Mouse (Mus musculus): ENCODE measurements at regions not wholly inside any gene's neighbourhood (a gene's known extent, or its start where the extent isn't known, plus 50 kb on each side); places are given as distances from the start of the nearest gene placed in this dataset.

DNA sequence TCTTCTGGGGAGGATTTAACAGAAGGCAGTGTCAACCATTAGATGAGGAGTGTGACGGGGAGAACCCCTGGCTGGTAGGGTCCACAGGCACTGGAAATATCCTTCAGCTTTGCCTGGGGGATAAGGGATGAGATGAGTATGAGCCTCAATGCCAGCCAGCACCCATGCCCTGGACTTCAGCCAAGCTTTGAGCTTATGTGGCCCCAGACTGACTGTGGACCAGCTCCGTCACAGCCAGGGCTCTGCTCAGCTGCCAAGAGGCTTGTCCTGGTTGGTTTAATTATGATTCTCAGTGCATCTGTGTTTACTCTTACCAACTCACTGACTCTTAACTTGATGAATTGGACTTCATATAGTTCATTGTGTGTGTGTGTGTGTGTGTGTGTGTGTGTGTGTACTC lies 165.8 kb downstream of the Mex3b start:
- TF ChIP-seq POLR2A (IDR thresholded peaks at IDR 0.05; ENCODE audit: borderline replicate concordance, low read depth, low read length) (no peak), CTCF (IDR thresholded peaks at IDR 0.05; ENCODE audit: low read depth, low read length) (no peak)

Data from bone marrow macrophage, adult 2 months (primary cell).